Mouse (Mus musculus): ENCODE results near the gene Ltbp4.
A peak's percentile ranks its signal among the peaks of the same experiment; 100 is the strongest.

DNA sequence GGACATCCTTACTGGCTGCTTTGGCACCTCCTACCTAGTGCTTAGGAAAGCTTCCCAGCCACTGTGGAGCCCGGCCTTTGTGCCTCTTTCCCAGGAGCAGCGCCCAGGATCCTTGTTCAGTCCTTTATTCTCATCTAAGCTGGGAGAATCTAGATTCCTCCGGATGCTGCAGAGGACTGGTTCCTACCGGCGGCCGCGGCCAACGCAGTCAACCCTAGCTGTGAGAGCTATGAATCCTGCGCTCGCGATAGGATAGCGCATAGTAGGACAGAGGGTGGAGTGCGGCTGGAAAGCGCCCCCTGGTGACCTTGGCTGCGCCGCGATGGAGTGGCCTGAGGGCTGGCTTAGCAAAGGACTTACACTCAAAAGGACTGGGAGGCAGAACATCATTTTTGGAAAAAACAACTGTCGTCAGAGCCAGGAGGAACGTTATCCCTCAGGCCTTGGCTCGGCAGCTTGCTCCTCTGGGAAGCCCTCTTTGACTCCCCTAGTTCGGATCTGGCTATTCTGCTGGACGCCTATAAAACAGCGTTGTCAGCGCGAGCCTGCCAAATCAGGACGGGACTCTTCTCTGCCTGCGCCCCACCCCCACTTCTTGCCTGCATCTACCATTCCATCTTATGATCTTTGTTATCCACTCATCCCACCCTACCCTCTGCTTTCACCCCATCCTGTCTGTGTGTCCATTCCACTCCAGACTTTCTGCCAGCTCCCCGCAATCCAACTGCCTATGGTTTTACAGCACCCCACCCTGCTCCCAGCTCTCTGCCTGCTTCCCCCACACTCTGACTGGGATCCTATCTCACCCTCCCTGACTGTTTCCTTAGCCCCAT is 52.4 kb downstream of the Ltbp4 start:
- TF ChIP-seq CTCF (conservative IDR thresholded peaks at IDR 0.05; ENCODE audit: insufficient read depth, insufficient read length, low read depth, low read length) (peak; percentile 29; the same call in 1 of the 2 replicates), POLR2A (IDR thresholded peaks at IDR 0.05; ENCODE audit: low read depth, low read length) (no peak)

All from kidney, adult 2 months (tissue).